Mouse (Mus musculus): Measurements from ENCODE around the gene Dgki. TPM values are rescaled to one million over a fixed set of nuclear protein-coding genes. Genes with fewer than 3 reads are reported as not detected.

Gene Dgki
- polyA plus RNA-seq, 1 experiment from 2014 or later: 7.6 TPM

DNA sequence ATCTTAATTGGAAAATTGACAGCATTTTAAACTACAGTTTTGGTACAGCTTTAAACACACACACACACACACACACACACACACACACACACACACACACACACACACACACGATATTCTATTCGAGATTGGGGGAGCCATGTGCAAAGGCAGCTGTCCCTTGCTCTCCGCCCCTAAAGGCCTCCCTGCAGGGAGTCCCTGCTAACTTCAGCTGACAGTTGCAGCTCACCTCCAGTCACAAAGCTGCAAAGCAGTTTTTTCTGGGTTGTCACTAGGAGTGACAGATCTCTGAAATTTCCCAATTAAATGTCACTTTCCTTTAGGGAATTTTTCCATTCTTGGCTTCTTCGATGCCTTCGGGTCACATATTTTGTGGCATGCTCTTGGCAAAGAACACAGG is 489.5 kb downstream of the Dgki start:
- Histone ChIP-seq H3K27ac (ENCODE audit: low read length) (peak overlapping the region; percentile 89), H3K27me3 (ENCODE audit: control insufficient read depth, insufficient read depth, low read depth, low read length) (no peaks in the 10 kb centered on the region), H3K36me3 (ENCODE audit: control insufficient read depth, insufficient read depth, low read length) (no peaks in the 10 kb centered on the region), H3K4me1 (ENCODE audit: control insufficient read depth, insufficient read depth, low read length) (peaks cover 18% of the 10 kb centered on the region), H3K4me2 (ENCODE audit: low read length) (peak overlapping the region; percentile 73), H3K9me3 (replicated peaks; ENCODE audit: control insufficient read depth, low read length, poor library complexity, severe bottlenecking) (no peaks in the 10 kb centered on the region), H3K9ac (ENCODE audit: low read depth, low read length) (peak overlapping the region; percentile 88), H3K4me3 (ENCODE audit: low read depth, low read length) (peak overlapping the region; percentile 81)
- WGBS: 2% methylated on average over 5 of the region's 5 CpGs
- ATAC-seq: peak; percentile 49

DNA sequence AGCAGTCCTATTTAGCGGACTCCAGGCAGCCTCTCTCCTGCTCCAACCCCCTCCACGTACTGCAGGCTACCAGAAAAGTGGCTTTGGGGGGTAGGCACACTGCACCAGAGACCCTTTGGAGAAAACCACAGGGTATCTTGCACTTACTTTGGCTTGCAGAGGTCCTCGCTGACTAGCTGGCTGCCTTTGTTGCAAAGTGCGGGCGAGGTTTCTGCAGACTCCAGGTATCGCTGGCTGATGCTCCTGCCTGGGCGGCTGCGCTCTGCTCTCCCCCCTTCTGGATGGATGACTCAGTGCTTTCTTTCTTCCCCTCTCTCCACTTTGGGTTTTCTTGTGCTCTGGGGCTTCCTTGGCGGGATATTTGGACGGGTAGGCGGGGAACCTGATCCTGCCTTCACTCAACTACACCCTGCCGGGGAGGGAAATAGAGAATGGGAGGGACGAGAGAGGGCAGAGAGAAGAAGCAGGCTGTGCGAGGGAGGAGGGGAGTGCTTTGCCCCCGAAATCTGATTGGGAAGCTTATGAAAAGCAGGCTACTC is 490.2 kb downstream of the Dgki start, which contains the start of gene Ptn:
Gene Ptn (minus strand): TSS at position 474 of the 539 bp plus-strand sequence.
- Histone ChIP-seq H3K9ac (ENCODE audit: low read depth, low read length) (peak within 1 kb of the TSS; percentile 88), H3K27me3 (ENCODE audit: control insufficient read depth, insufficient read depth, low read depth, low read length) (no peaks in the 10 kb centered on the region), H3K4me1 (ENCODE audit: control insufficient read depth, insufficient read depth, low read length) (peaks cover 18% of the 10 kb centered on the region), H3K36me3 (ENCODE audit: control insufficient read depth, insufficient read depth, low read length) (no peaks in the 10 kb centered on the region), H3K9me3 (replicated peaks; ENCODE audit: control insufficient read depth, low read length, poor library complexity, severe bottlenecking) (no peaks in the 10 kb centered on the region), H3K4me2 (ENCODE audit: low read length) (peak within 1 kb of the TSS; percentile 73), H3K27ac (ENCODE audit: low read length) (peak within 1 kb of the TSS; percentile 89), H3K4me3 (ENCODE audit: low read depth, low read length) (peak within 1 kb of the TSS; percentile 81)
- ATAC-seq: peak; percentile 84
- WGBS: 0% methylated on average over 15 of the region's 15 CpGs

DNA sequence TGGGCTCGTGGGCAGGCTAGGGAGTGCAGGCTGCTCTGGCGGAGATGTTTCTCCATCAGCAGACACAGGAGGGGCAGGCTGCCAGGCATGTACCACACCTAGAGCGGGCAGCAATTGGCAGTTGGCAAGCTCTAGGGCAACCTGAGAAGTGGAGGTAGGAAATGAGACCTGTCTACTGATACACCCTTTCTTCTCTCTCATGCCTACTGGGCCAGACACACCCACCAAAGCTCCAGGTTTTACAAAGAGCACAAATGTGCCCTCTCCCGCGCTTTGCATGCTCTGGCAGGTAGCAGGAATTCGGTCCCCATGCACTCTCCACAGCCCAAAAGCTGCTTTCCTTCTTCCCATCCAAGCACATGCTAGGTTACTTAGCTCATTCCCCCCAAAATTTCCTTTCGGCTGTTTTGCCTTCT is 490.7 kb downstream of the Dgki start:
- H3K4me1 ChIP-seq (ENCODE audit: control insufficient read depth, insufficient read depth, low read length): peaks cover 18% of the 10 kb centered on the region
- peak overlapping the region; percentile 81 for H3K4me3 ChIP-seq (ENCODE audit: low read depth, low read length)
- H3K36me3 ChIP-seq (ENCODE audit: control insufficient read depth, insufficient read depth, low read length): no peaks in the 10 kb centered on the region
- H3K27me3 ChIP-seq (ENCODE audit: control insufficient read depth, insufficient read depth, low read depth, low read length): no peaks in the 10 kb centered on the region
- H3K9me3 ChIP-seq (replicated peaks; ENCODE audit: control insufficient read depth, low read length, poor library complexity, severe bottlenecking): no peaks in the 10 kb centered on the region
- H3K27ac ChIP-seq (ENCODE audit: low read length): peak overlapping the region; percentile 89
- peak overlapping the region; percentile 88 for H3K9ac ChIP-seq (ENCODE audit: low read depth, low read length)
- ATAC-seq: peak; percentile 69
- 4% methylated on average over 7 of the region's 7 CpGs for WGBS
- H3K4me2 ChIP-seq (ENCODE audit: low read length): peak overlapping the region; percentile 73

DNA sequence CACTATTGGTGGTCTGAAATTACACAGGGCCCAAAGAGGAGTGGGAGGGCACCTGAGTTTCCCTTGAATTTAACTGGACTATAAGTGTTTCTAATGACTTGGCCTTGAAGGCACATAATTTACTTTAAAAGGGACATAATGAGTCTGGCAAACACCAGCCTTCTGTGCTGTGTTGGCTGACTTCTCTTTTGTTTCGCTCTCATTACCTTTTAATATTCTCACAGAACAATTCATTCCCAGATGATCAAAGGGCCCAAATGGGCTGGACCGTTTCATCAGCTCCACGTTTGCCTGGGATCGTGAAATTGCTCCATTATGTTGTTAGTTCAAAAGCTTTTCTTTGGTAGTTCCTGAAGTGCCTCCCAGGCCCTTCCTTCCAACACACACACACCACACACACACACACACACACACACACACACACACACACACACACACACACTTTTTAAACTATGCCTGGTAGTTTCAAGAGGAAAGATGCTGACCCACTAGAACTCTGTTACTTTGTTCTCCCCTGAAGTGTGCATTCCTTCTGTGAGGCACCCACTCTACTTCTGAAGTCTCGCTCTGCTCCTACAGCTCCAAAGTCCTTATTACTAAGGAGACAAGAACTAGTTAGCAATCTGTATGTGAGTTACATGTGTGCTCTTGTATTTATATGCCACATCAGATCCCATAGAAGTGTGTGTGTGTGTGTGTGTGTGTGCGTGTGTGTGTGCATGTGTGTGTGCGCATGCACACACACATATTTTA is 491.5 kb downstream of the Dgki start:
- Histone ChIP-seq H3K4me1 (ENCODE audit: control insufficient read depth, insufficient read depth, low read length) (peaks cover 18% of the 10 kb centered on the region), H3K36me3 (ENCODE audit: control insufficient read depth, insufficient read depth, low read length) (no peaks in the 10 kb centered on the region), H3K27me3 (ENCODE audit: control insufficient read depth, insufficient read depth, low read depth, low read length) (no peaks in the 10 kb centered on the region), H3K9me3 (replicated peaks; ENCODE audit: control insufficient read depth, low read length, poor library complexity, severe bottlenecking) (no peaks in the 10 kb centered on the region), H3K4me3 (ENCODE audit: low read depth, low read length) (peak overlapping the region; percentile 81), H3K9ac (ENCODE audit: low read depth, low read length) (peak overlapping the region; percentile 88), H3K4me2 (ENCODE audit: low read length) (peak overlapping the region; percentile 73), H3K27ac (ENCODE audit: low read length) (peak overlapping the region; percentile 89)
- WGBS: 16% methylated on average over 7 of the region's 7 CpGs
- ATAC-seq: no peak

DNA sequence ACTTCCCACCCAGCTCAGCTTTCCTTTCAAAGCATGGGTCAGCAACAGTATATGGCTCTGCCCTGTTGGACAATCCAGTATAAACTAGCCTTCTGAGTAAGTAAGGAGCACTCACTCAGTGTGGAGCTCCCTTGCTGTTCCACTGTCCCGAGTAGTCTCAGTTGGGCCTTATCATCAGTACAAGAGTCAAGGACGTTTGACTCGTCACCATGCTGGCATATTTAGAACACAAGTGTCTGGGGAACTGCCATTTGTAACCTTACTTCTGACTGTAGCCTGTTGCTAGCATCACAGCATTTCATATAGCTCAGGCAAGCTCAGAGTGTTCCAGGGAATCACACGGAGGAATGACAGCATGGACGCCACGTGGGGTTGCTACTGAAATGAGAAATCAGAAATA is 493.1 kb downstream of the Dgki start:
- WGBS: 73% methylated on average over 6 of the region's 6 CpGs
- no peak overlapping the region for H3K9ac ChIP-seq (ENCODE audit: low read depth, low read length)
- no peaks in the 10 kb centered on the region for H3K9me3 ChIP-seq (replicated peaks; ENCODE audit: control insufficient read depth, low read length, poor library complexity, severe bottlenecking)
- no peak overlapping the region for H3K27ac ChIP-seq (ENCODE audit: low read length)
- no peaks in the 10 kb centered on the region for H3K27me3 ChIP-seq (ENCODE audit: control insufficient read depth, insufficient read depth, low read depth, low read length)
- H3K4me2 ChIP-seq (ENCODE audit: low read length): peak overlapping the region; percentile 28
- H3K4me1 ChIP-seq (ENCODE audit: control insufficient read depth, insufficient read depth, low read length): peaks cover 18% of the 10 kb centered on the region
- H3K4me3 ChIP-seq (ENCODE audit: low read depth, low read length): no peak overlapping the region
- no peak for ATAC-seq
- peaks cover 3% of the 10 kb centered on the region; the same call in 1 of the 2 replicates for H3K36me3 ChIP-seq (ENCODE audit: control insufficient read depth, insufficient read depth, low read length)

DNA sequence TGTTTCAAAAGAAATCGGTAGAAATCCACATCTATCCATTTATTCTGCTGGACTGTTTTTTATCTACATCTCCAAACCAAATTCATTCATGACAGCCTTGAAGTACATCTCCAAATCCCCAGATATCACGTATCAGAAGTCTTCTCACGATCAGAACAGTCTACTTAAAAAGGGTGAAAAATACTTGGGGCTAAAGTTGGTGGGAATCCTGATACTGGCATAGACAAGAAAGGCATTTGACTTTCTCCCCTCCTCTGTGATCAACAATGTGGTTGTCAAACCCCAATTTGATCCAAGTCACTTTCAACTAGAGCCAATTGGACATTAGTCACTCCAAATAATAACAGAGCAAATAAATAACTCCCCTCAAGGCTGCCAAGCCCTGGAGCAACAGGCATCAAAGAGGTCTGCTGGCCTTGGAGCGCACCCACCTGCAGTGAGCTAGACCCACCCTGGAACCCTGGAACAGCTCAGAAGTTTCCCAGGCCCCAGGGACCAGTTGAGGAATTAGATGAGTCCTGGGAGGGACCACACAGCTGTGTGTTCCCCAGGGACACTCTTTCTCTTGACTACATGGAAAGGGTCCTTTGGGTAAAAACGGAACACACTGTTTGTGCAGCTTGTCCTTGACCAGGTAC is 499.6 kb downstream of the Dgki start:
- Histone ChIP-seq H3K4me3 (ENCODE audit: low read depth, low read length) (no peak overlapping the region), H3K4me2 (ENCODE audit: low read length) (peak overlapping the region; percentile 28; the same call in 1 of the 2 replicates), H3K27ac (ENCODE audit: low read length) (peak overlapping the region; percentile 59; the same call in 1 of the 2 replicates), H3K36me3 (ENCODE audit: control insufficient read depth, insufficient read depth, low read length) (peaks cover 3% of the 10 kb centered on the region; the same call in 1 of the 2 replicates), H3K27me3 (ENCODE audit: control insufficient read depth, insufficient read depth, low read depth, low read length) (no peaks in the 10 kb centered on the region), H3K4me1 (ENCODE audit: control insufficient read depth, insufficient read depth, low read length) (peaks cover 22% of the 10 kb centered on the region), H3K9ac (ENCODE audit: low read depth, low read length) (no peak overlapping the region), H3K9me3 (replicated peaks; ENCODE audit: control insufficient read depth, low read length, poor library complexity, severe bottlenecking) (no peaks in the 10 kb centered on the region)
- WGBS: 60% methylated on average over 5 of the region's 5 CpGs
- no peak for ATAC-seq

DNA sequence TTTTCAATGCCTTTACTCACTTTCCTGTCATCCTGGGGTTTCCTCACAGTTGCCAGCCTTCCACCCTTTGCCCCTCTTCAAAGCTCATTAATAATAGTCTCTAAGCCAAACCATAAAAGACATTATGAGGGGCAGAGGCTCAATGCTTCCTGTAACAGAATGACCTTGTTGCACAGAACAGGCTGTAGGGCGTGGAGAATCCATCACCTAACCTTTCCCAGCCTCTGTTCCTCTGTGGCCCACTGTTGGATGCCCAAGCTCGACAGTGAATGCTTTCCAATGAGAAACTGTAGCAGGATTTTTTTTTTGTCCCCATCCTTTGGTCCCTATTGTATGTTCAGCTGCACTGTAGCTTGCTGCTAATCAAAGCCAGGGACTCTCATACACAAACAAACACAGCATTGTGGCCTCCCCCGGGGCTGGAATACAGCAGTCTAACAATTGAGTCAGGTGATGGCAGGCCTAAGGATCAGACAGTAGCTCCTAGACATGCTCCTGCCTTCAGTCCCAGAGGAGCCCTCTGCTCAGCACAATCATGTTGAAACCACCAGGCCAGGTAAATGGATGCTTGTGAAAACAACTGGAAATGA is 502.8 kb downstream of the Dgki start:
- no peak overlapping the region for H3K4me3 ChIP-seq (ENCODE audit: low read depth, low read length)
- H3K4me1 ChIP-seq (ENCODE audit: control insufficient read depth, insufficient read depth, low read length): peaks cover 24% of the 10 kb centered on the region
- 21% methylated on average over 3 of the region's 3 CpGs for WGBS
- no peaks in the 10 kb centered on the region for H3K9me3 ChIP-seq (replicated peaks; ENCODE audit: control insufficient read depth, low read length, poor library complexity, severe bottlenecking)
- no peaks in the 10 kb centered on the region for H3K36me3 ChIP-seq (ENCODE audit: control insufficient read depth, insufficient read depth, low read length)
- no peak overlapping the region for H3K9ac ChIP-seq (ENCODE audit: low read depth, low read length)
- H3K27me3 ChIP-seq (ENCODE audit: control insufficient read depth, insufficient read depth, low read depth, low read length): no peaks in the 10 kb centered on the region
- peak overlapping the region; percentile 18; the same call in 1 of the 2 replicates for H3K4me2 ChIP-seq (ENCODE audit: low read length)
- peak; percentile 59 for ATAC-seq
- peak overlapping the region; percentile 69 for H3K27ac ChIP-seq (ENCODE audit: low read length)
